Mouse (Mus musculus) E14TG2a.4 (cell line): Measurements from ENCODE around the gene Gm14399.
"Not testable (repeated sequence)": the region's sequence is repeated elsewhere in the genome, so short reads cannot be mapped to it uniquely, and the experiment has no call there.

ENCODE experiments used
- CTCF ChIP-seq: conservative IDR thresholded peaks from 2 replicates; pipeline ENCODE4 v1.5.1; 2014; ENCODE audit warnings: low read length
- NANOG ChIP-seq: IDR thresholded peaks from 2 replicates; pipeline ENCODE4 v1.6.1; 2014; ENCODE audit warnings: borderline replicate concordance, low read length, mixed read lengths

- TF ChIP-seq CTCF, NANOG: not testable (repeated sequence)
Observed at GRCm38 (mm10) chr2:175174058-175174457, 32.2 kb upstream of the Gm14399 start.
